Comparison of ENCODE assay signal across 7 mouse cellular contexts in the genomic region with DNA sequence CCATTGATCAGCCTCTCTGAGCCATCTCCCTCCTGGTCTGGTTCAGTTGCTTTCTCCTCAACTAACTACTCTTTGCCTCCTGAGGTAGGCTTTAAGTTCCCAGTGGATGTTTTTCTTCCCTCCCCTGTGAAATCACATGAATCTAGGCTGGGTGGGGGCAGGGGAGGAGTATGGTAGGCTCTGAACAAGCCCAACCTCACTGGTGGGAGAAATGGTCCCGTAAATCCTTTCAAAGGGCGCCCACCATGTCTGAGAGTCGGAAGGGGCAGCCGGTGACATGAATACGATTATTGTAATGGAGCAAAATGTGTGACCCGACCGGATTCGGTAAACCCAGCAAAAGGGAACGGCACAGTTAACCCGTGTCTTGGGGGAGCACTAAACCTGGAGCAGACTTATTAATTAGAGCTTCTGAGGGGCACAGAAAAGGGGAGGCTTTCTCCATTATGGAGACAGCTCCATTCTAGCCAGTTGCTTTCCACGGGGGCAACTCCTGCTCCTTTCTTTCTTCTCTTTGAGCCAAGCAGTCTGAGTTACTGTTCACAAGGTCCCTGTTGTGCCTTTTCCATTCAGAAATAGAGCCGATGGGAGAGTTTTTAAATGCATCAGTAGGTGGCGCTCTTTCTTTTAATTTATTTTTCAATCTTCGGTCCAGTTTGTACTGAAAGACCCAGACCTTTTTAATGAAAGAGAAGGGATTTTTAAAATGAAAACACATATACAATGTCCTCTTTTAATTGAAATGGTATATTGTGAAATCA.
DNase-seq lines count a peak whose midpoint lies in the region; ATAC-seq and TF ChIP-seq lines count a peak whose summit lies in the region.

No protein-coding gene starts in this region.

- TF ChIP-seq CTCF in lung, adult 2 months (IDR thresholded peaks at IDR 0.05; ENCODE audit: insufficient read depth, low read length): no peak

- no peaks in the 10 kb centered on the region for H3K9me3 ChIP-seq in forebrain, embryonic 13.5 days (replicated peaks)

- peak overlapping the region; percentile 13; the same call in 1 of the 2 replicates for H3K4me3 ChIP-seq in forebrain, embryonic 13.5 days
- no peak overlapping the region for H3K4me3 ChIP-seq in lung, adult 2 months (replicated peaks; ENCODE audit: extremely low read depth, low read depth, low read length)

- H3K4me2 ChIP-seq in forebrain, embryonic 13.5 days: peak overlapping the region; percentile 46

- H3K27me3 ChIP-seq in forebrain, embryonic 13.5 days: peaks cover 5% of the 10 kb centered on the region; the same call in 1 of the 2 replicates

- H3K9ac ChIP-seq in forebrain, embryonic 13.5 days: peak overlapping the region; percentile 21; the same call in 1 of the 2 replicates

- H3K27ac ChIP-seq in forebrain, embryonic 13.5 days: no peak overlapping the region

- 32% methylated on average over 14 of the region's 14 CpGs for whole genome bisulfite sequencing in forebrain, embryonic 13.5 days
- 43% methylated on average over 14 of the region's 14 CpGs for WGBS in lung, adult 2 months

- TF ChIP-seq POLR2A in lung, adult 2 months (IDR thresholded peaks at IDR 0.05; ENCODE audit: borderline replicate concordance, extremely low read depth, low read depth, low read length): no peak

- no peaks in the 10 kb centered on the region for H3K36me3 ChIP-seq in forebrain, embryonic 13.5 days (ENCODE audit: poor library complexity, severe bottlenecking)

- ATAC-seq in forebrain, embryonic 13.5 days: peak; percentile 83
- no peak for ATAC-seq in erythroblast, adult 5-6 weeks (replicated peaks; ENCODE audit: low FRiP score, poor library complexity, severe bottlenecking)

- DNase-seq in ES-CJ7 (ENCODE audit: low read depth, low spot score) (peak; percentile 42), R1 (ENCODE audit: low read depth, low spot score) (peak; percentile 56)
- peak; percentile 8 for DNase-seq in kidney, adult 18-20 months
- DNase-seq in lung, adult 2 months: peak; percentile 5
- DNase-seq in retina, embryonic 14.5 days (ENCODE audit: low spot score): peak; percentile 87

- H3K4me1 ChIP-seq in forebrain, embryonic 13.5 days: 0 out of 2 replicates have a peak, but pooled peaks cover 4% of the 10 kb centered on the region
- no peaks in the 10 kb centered on the region for H3K4me1 ChIP-seq in lung, adult 2 months (ENCODE audit: control insufficient read depth, insufficient read depth, low read length)

Comparison
In these comparisons a context has a peak if more than half of its experiments do, and no peak if none do; other contexts are left out.
1. DNase-seq: peak in every context shown above with its lines; median percentile 87 in retina, embryonic 14.5 days; 56 in R1; 42 in ES-CJ7; 8 in kidney, adult 18-20 months; 5 in lung, adult 2 months.